Mouse (Mus musculus): ENCODE measurements around the gene Prrc2a. TPM values are rescaled to one million over a fixed set of nuclear protein-coding genes. Genes with fewer than 3 reads are reported as not detected.

Prrc2a gene
- polyA plus RNA-seq, 1 experiment from 2014 or later, result 206 TPM

DNA sequence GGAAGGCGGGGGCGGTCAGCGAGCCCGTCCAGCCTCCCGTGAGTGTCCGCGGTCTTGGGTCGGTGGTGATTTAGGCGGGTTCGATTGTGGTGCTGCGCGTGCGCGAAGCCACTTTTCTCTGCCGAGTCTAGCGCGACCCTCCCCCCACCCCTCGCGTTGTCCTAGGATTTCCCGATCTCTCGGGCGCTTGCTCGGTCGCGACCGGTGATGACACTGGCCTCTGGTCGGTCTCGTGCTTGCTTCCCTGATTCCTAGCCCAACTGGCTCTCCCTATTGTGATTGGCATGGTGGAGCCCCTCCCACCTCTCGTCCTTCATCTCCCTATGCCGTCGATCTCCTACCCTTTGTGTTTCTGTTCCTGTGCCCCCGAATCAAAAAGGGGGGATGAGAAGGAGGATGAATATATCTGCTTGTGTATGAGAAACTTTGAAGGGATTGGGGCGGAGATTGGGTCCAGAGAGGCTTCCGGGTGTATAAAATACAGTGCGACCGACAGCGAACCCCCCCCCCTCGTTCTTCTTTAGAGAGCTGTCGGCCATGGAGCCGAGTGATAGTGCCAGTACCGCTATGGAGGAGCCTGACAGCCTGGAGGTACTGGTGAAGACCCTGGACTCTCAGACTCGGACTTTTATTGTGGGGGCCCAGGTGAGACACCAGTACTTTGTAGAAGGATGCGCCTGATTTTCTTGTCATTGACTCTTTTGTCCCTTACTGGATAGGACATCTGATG, 28.9 kb downstream of the Prrc2a start:
- Histone ChIP-seq H3K27ac (peak overlapping the region; percentile 96), H3K9ac (peak overlapping the region; percentile 77), H3K27me3 (no peaks in the 10 kb centered on the region), H3K4me2 (replicated peaks) (peak overlapping the region; percentile 80), H3K9me3 (replicated peaks) (no peaks in the 10 kb centered on the region), H3K36me3 (peaks cover 31% of the 10 kb centered on the region), H3K4me1 (peaks cover 19% of the 10 kb centered on the region), H3K4me3 (peak overlapping the region; percentile 76)
- ATAC-seq (ENCODE audit: low FRiP score), result peak; percentile 75
- WGBS, result under 1% methylated on average over 42 of the region's 43 CpGs

- Histone ChIP-seq H3K9ac (peak within 1 kb of the TSS; percentile 77), H3K27me3 (no peaks in the 10 kb centered on the region), H3K27ac (peak within 1 kb of the TSS; percentile 96), H3K4me1 (peaks cover 19% of the 10 kb centered on the region), H3K36me3 (peaks cover 23% of the 10 kb centered on the region), H3K4me3 (peak within 1 kb of the TSS; percentile 76), H3K4me2 (replicated peaks) (peak within 1 kb of the TSS; percentile 80), H3K9me3 (replicated peaks) (no peaks in the 10 kb centered on the region)
- peak; percentile 96 for ATAC-seq (ENCODE audit: low FRiP score)
- WGBS, result under 1% methylated on average over 66 of the region's 66 CpGs
Measured at GRCm38 (mm10) chr17:35134801-35135590, 29.7 kb downstream of the Prrc2a start, which contains the start of gene Bag6. Bag6 (plus strand) TSS chr17:35135178.

DNA sequence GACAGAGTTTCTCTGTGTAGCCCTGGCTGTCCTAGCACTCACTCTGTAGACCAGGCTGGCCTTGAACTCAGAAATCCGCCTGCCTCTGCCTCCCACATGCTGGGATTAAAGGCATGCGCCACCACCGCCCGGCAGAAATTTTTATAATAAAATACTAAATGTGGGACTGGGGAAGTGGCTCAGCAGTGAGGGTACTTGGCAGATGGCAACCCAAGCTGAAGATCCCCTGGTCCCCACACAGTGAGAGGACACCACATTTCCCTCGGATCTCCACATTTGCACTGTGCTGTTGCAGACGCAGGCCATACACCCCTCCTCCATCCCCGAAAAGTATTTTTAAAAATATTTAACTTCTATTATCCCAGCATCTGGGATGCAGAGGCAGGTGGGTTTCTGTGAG, 31.2 kb downstream of the Prrc2a start:
- no peak overlapping the region for H3K4me3 ChIP-seq
- H3K27ac ChIP-seq, result no peak overlapping the region
- H3K27me3 ChIP-seq, result no peaks in the 10 kb centered on the region
- 95% methylated on average over 7 of the region's 7 CpGs for WGBS
- no peaks in the 10 kb centered on the region for H3K9me3 ChIP-seq (replicated peaks)
- no peak for ATAC-seq (ENCODE audit: low FRiP score)
- H3K9ac ChIP-seq, result no peak overlapping the region
- H3K4me1 ChIP-seq, result peaks cover 24% of the 10 kb centered on the region
- no peak overlapping the region for H3K4me2 ChIP-seq (replicated peaks)
- H3K36me3 ChIP-seq, result peaks cover 10% of the 10 kb centered on the region

DNA sequence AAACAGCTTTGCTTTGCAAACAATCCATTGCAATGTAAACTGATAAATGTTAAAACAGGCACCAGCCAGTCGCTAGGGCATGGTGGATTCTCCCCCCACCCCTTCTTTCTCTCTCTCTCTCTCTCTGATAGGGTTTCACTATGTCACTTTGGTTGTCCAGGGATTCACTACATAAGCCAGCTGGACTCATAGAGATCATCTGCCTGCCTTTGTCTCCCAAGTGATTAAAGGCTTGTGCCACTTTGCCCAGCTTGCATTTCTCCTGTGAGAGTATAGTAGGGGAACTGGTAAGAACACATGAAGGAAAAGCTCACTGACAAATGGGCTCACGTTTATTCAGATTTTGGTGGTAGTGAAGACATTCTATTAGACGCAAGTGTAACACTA, 32.5 kb downstream of the Prrc2a start:
- no peak overlapping the region for H3K9ac ChIP-seq
- H3K36me3 ChIP-seq, result peaks cover 8% of the 10 kb centered on the region; the same call in 1 of the 2 replicates
- no peaks in the 10 kb centered on the region for H3K9me3 ChIP-seq (replicated peaks)
- no peak overlapping the region for H3K4me2 ChIP-seq (replicated peaks)
- 84% methylated on average over 3 of the region's 3 CpGs for WGBS
- H3K4me3 ChIP-seq, result no peak overlapping the region
- no peak for ATAC-seq (ENCODE audit: low FRiP score)
- H3K27me3 ChIP-seq, result no peaks in the 10 kb centered on the region
- H3K4me1 ChIP-seq, result peaks cover 24% of the 10 kb centered on the region
- no peak overlapping the region for H3K27ac ChIP-seq

DNA sequence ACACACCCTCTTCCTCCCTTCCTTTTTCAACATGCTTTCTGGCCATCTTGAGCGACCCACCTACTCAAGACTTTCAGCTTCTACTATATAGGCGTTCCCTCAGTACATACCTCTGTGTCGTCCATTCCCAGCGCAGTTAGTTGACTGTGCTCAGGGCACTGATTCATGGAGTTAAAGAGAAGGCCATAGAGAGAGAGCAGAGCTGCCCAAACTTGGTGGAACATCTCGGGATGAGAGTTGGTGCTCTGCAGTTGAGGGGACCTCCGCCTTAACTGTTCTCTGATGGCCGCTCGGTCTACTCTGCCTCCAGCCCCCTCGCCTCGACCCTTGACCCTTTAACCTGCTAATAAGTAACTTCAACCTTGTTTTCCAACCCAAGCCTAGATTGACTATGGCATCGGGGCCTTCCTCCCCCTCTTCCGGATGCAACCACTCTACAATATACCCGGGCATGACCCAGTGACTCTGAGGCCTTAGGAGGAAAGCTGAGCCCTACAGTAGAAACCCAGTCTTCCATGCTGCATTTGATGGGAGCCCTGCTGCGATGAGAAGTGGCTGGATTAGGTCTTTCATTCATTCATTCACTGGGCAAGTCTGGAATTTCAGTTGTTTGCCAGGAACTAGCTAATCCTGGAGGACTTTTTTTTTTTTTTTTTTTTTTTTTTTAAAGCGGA, 33.1 kb downstream of the Prrc2a start, which contains the start of gene Apom:
Gene Apom (minus strand): TSS at position 551 of the 674 bp plus-strand sequence.
- 82% methylated on average over 15 of the region's 15 CpGs for WGBS
- H3K9ac ChIP-seq, result no peak within 1 kb of the TSS
- H3K9me3 ChIP-seq (replicated peaks), result no peaks in the 10 kb centered on the region
- H3K27ac ChIP-seq, result no peak within 1 kb of the TSS
- H3K4me1 ChIP-seq, result peaks cover 24% of the 10 kb centered on the region
- ATAC-seq (ENCODE audit: low FRiP score), result no peak
- no peaks in the 10 kb centered on the region for H3K27me3 ChIP-seq
- peaks cover 8% of the 10 kb centered on the region; the same call in 1 of the 2 replicates for H3K36me3 ChIP-seq
- no peak within 1 kb of the TSS for H3K4me3 ChIP-seq
- no peak within 1 kb of the TSS for H3K4me2 ChIP-seq (replicated peaks)

- no peak overlapping the region for H3K27ac ChIP-seq
- no peaks in the 10 kb centered on the region for H3K9me3 ChIP-seq (replicated peaks)
- peaks cover 22% of the 10 kb centered on the region for H3K4me1 ChIP-seq
- H3K9ac ChIP-seq, result no peak overlapping the region
- H3K27me3 ChIP-seq, result no peaks in the 10 kb centered on the region
- ATAC-seq (ENCODE audit: low FRiP score), result no peak
- H3K4me2 ChIP-seq (replicated peaks), result no peak overlapping the region
- WGBS, result 90% methylated on average over 8 of the region's 8 CpGs
- H3K36me3 ChIP-seq, result peaks cover 8% of the 10 kb centered on the region; the same call in 1 of the 2 replicates
- H3K4me3 ChIP-seq, result no peak overlapping the region
Measured at GRCm38 (mm10) chr17:35131038-35131437, 33.7 kb downstream of the Prrc2a start.

DNA sequence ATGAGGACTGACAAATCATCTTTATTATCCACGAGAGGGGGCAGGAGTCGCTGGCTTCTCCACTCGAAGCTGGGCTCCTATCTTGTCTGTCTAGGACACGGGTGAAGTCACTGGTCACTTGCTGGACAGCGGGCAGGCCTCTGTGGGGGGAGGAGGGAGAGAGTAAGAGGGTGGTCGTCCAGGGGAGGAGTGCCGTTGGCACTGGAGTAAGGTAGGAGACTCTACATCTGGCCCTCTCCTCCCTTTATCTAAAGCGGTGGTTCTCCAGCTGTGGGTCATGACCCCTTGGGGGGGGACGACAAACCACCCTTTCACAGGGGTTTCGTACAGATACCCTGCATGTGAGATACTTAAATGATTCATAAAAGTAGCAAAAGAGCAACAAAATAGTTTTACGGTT, 35.7 kb downstream of the Prrc2a start:
- no peak overlapping the region for H3K27ac ChIP-seq
- no peaks in the 10 kb centered on the region for H3K27me3 ChIP-seq
- peak overlapping the region; percentile 8; the same call in 1 of the 2 replicates for H3K9ac ChIP-seq
- H3K4me3 ChIP-seq, result no peak overlapping the region
- H3K9me3 ChIP-seq (replicated peaks), result no peaks in the 10 kb centered on the region
- peaks cover 29% of the 10 kb centered on the region for H3K4me1 ChIP-seq
- ATAC-seq (ENCODE audit: low FRiP score), result no peak
- H3K36me3 ChIP-seq, result peaks cover 17% of the 10 kb centered on the region; the same call in 1 of the 2 replicates
- WGBS, result 64% methylated on average over 11 of the region's 11 CpGs
- no peak overlapping the region for H3K4me2 ChIP-seq (replicated peaks)

DNA sequence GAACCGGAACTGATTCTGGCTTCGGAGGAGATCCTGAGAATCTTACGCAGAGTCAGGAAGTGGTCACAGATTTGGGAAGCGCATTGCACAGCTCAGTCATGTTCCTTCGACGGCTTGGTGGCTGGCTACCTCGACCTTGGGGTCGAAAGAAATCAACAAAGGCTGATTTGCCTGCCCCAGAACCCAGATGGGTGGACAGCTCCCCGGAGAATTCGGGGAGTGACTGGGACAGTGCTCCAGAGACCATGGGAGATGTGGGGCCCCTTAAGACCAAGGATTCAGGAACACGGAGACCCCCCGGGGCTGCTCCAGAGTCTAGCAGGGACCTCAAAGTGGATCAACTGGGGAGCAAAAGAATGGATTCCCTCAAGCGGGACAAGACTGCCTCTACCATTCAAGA, 37.7 kb downstream of the Prrc2a start:
- H3K9ac ChIP-seq, result peak overlapping the region; percentile 81; the same call in 1 of the 2 replicates
- WGBS, result 71% methylated on average over 13 of the region's 13 CpGs
- H3K27ac ChIP-seq, result no peak overlapping the region
- H3K4me3 ChIP-seq, result peak overlapping the region; percentile 56
- no peaks in the 10 kb centered on the region for H3K27me3 ChIP-seq
- ATAC-seq (ENCODE audit: low FRiP score), result no peak
- peaks cover 22% of the 10 kb centered on the region; the same call in 1 of the 2 replicates for H3K36me3 ChIP-seq
- peaks cover 36% of the 10 kb centered on the region for H3K4me1 ChIP-seq
- H3K9me3 ChIP-seq (replicated peaks), result no peaks in the 10 kb centered on the region
- H3K4me2 ChIP-seq (replicated peaks), result peak overlapping the region; percentile 62

DNA sequence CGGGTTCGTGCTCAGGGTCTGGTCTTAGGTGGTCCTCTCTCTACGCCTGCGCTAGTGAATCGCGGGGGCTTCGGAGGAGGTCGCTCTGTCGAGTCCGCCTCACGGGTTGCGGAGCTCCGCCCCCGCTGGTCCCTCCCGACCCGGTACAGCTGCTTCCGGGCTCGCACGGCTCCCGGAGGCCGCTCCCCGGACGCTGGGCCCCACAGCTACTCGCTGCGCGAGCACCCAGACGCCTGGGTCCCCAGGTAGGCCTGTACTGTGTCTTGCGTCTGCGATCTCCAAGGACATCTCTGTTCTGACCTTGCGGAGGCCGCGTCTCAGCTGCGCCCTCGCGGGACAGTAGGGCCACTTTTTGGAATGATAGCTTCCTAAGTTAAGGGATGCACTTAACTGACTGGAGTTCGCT, 38.5 kb downstream of the Prrc2a start, which contains the start of gene D17H6S53E:
Gene D17H6S53E (plus strand): TSS at position 168 of the 406 bp plus-strand sequence.
- peaks cover 22% of the 10 kb centered on the region; the same call in 1 of the 2 replicates for H3K36me3 ChIP-seq
- peak within 1 kb of the TSS; percentile 56 for H3K4me3 ChIP-seq
- H3K4me2 ChIP-seq (replicated peaks), result peak within 1 kb of the TSS; percentile 62
- H3K4me1 ChIP-seq, result peaks cover 36% of the 10 kb centered on the region
- peak within 1 kb of the TSS; percentile 49 for H3K27ac ChIP-seq
- H3K9ac ChIP-seq, result peak within 1 kb of the TSS; percentile 81
- H3K27me3 ChIP-seq, result no peaks in the 10 kb centered on the region
- peak; percentile 39; the same call in 1 of the 2 replicates for ATAC-seq (ENCODE audit: low FRiP score)
- under 1% methylated on average over 36 of the region's 36 CpGs for WGBS
- H3K9me3 ChIP-seq (replicated peaks), result no peaks in the 10 kb centered on the region

GRCm38 (mm10) chr17:35125578-35125977, 39.1 kb downstream of the Prrc2a start:
- Histone ChIP-seq H3K27ac (no peak overlapping the region), H3K9me3 (replicated peaks) (no peaks in the 10 kb centered on the region), H3K9ac (peak overlapping the region; percentile 81; the same call in 1 of the 2 replicates), H3K4me3 (peak overlapping the region; percentile 56), H3K4me1 (peaks cover 37% of the 10 kb centered on the region), H3K27me3 (no peaks in the 10 kb centered on the region), H3K4me2 (replicated peaks) (peak overlapping the region; percentile 62), H3K36me3 (peaks cover 22% of the 10 kb centered on the region; the same call in 1 of the 2 replicates)
- no peak for ATAC-seq (ENCODE audit: low FRiP score)
- WGBS, result 32% methylated on average over 6 of the region's 6 CpGs

DNA sequence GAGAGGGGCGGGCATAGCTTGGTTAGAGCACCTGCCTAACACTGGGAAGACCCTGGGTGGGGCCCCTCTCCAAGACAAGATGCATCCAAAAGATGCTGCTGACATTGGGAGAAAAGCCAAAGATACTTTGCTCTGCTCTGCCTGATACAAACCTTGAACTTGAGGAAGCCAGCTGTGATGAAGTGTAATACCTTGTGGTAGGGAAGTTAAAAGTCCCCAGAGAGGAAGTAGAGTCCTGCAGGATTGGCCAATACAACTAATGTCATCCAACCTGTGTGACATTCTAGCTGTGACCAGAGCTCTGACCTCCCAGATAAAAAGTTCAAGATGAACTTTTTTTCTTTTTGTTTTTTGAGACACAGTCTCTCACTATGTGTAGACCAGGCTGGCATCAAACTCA, 39.6 kb downstream of the Prrc2a start:
- no peaks in the 10 kb centered on the region for H3K9me3 ChIP-seq (replicated peaks)
- no peak for ATAC-seq (ENCODE audit: low FRiP score)
- 95% methylated on average over 1 of the region's 1 CpGs for WGBS
- H3K4me2 ChIP-seq (replicated peaks), result no peak overlapping the region
- H3K27me3 ChIP-seq, result no peaks in the 10 kb centered on the region
- H3K4me3 ChIP-seq, result no peak overlapping the region
- H3K4me1 ChIP-seq, result peaks cover 42% of the 10 kb centered on the region
- no peak overlapping the region for H3K9ac ChIP-seq
- H3K27ac ChIP-seq, result no peak overlapping the region
- peaks cover 22% of the 10 kb centered on the region; the same call in 1 of the 2 replicates for H3K36me3 ChIP-seq
